ENCODE assay signal across 29 mouse cellular contexts in the genomic region with DNA sequence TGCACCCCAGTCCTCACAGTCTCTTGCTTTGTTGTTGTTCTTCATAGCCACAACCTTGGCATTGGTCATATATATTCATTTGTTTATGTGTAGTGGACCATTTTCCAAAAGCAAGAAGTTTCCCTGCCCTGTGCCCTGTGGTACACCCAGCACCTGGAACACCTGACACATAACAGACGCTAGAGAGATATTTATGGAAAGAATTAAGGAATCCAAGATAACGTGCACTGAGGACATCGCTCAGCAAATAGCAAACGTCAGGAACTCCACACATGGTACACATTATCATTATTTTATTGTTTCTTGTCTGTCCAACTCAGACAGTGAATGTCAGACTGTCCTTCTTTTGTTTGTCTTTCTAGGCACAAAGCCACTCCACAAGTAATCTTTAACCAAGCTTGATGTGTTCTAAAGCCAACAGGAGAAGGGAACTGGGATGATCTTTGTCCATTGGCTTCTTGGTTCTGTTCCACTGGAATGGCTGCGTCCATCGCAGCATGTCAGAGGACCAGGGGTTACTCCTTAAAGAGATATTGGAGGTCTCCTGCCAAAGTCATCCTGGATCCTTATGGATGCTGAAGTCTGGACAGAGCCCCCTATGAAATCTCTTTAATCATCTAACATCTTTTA.
DNase-seq lines count a peak whose midpoint lies in the region; ATAC-seq and TF ChIP-seq lines count a peak whose summit lies in the region.
"Had no signal": no experiment of that assay in that cellular context is flagged by ENCODE, and none has a peak within 500 bp of the region (broad histone marks: within the 10 kb centered on the region; RNA-seq: fewer than 3 reads in every experiment).

No protein-coding gene starts in this region.

- 60% methylated on average over 6 of the region's 6 CpGs for WGBS in kidney, adult 2 months
- WGBS in intestine, embryonic 15.5 days: 51% methylated on average over 6 of the region's 6 CpGs
- 60% methylated on average over 6 of the region's 6 CpGs for WGBS in intestine, embryonic 16.5 days
- WGBS in limb, embryonic 11.5 days: 86% methylated on average over 6 of the region's 6 CpGs
- 88% methylated on average over 6 of the region's 6 CpGs for WGBS in forebrain, embryonic 14.5 days

- no peak overlapping the region for H3K4me3 ChIP-seq in kidney, adult 2 months (ENCODE audit: insufficient read depth, low read depth, low read length)
- no peak overlapping the region for H3K4me3 ChIP-seq in intestine, embryonic 15.5 days (replicated peaks)
- H3K4me3 ChIP-seq in intestine, embryonic 16.5 days (ENCODE audit: low read length): no peak overlapping the region
- H3K4me3 ChIP-seq in limb, embryonic 11.5 days (ENCODE audit: low read depth, low read length): no peak overlapping the region
- H3K4me3 ChIP-seq in forebrain, embryonic 14.5 days (ENCODE audit: low read depth, low read length): no peak overlapping the region
- H3K4me3 ChIP-seq: forebrain, embryonic 15.5 days; gastrocnemius, adult 2 months; heart, embryonic 12.5 days; left cerebral cortex, adult 2 months; neural tube, embryonic 15.5 days had no signal

- no peaks in the 10 kb centered on the region for H3K27me3 ChIP-seq in kidney, adult 2 months (replicated peaks; ENCODE audit: control insufficient read depth, insufficient read depth, low read length)
- no peaks in the 10 kb centered on the region for H3K27me3 ChIP-seq in intestine, embryonic 15.5 days (replicated peaks)
- no peaks in the 10 kb centered on the region for H3K27me3 ChIP-seq in intestine, embryonic 16.5 days (replicated peaks; ENCODE audit: control insufficient read depth, insufficient read depth, low read length)
- no peaks in the 10 kb centered on the region for H3K27me3 ChIP-seq in limb, embryonic 11.5 days (ENCODE audit: control insufficient read depth, insufficient read depth, low read length)
- H3K27me3 ChIP-seq in forebrain, embryonic 14.5 days (replicated peaks; ENCODE audit: control insufficient read depth, insufficient read depth, low read length): no peaks in the 10 kb centered on the region
- H3K27me3 ChIP-seq: forebrain, embryonic 15.5 days; heart, embryonic 12.5 days; neural tube, embryonic 15.5 days had no signal

- no peak for TF ChIP-seq POLR2A in kidney, adult 2 months (IDR thresholded peaks at IDR 0.05; ENCODE audit: low read depth, low read length)

- H3K4me1 ChIP-seq in kidney, adult 2 months (ENCODE audit: control insufficient read depth, insufficient read depth, low read length): peaks cover 17% of the 10 kb centered on the region; the same call in 1 of the 2 replicates
- no peaks in the 10 kb centered on the region for H3K4me1 ChIP-seq in intestine, embryonic 15.5 days (replicated peaks)
- no peaks in the 10 kb centered on the region; the same call in none of the 2 replicates for H3K4me1 ChIP-seq in intestine, embryonic 16.5 days (ENCODE audit: control insufficient read depth, insufficient read depth, low read length)
- H3K4me1 ChIP-seq in limb, embryonic 11.5 days (ENCODE audit: control insufficient read depth, insufficient read depth, low read length): no peaks in the 10 kb centered on the region
- no peaks in the 10 kb centered on the region for H3K4me1 ChIP-seq in forebrain, embryonic 14.5 days (ENCODE audit: control insufficient read depth, insufficient read depth, low read length)
- H3K4me1 ChIP-seq: forebrain, embryonic 15.5 days; heart, embryonic 12.5 days; neural tube, embryonic 15.5 days had no signal

- H3K9me3 ChIP-seq in intestine, embryonic 15.5 days: no peaks in the 10 kb centered on the region
- no peaks in the 10 kb centered on the region for H3K9me3 ChIP-seq in intestine, embryonic 16.5 days (ENCODE audit: control insufficient read depth, low read length)
- H3K9me3 ChIP-seq in limb, embryonic 11.5 days (ENCODE audit: control insufficient read depth, low read length): no peaks in the 10 kb centered on the region
- H3K9me3 ChIP-seq in forebrain, embryonic 14.5 days (replicated peaks; ENCODE audit: control insufficient read depth, low read length): no peaks in the 10 kb centered on the region
- H3K9me3 ChIP-seq: forebrain, embryonic 15.5 days; heart, embryonic 12.5 days; neural tube, embryonic 15.5 days had no signal

- no peak overlapping the region for H3K9ac ChIP-seq in intestine, embryonic 15.5 days
- no peak overlapping the region for H3K9ac ChIP-seq in intestine, embryonic 16.5 days (ENCODE audit: low read depth, low read length)
- H3K9ac ChIP-seq in limb, embryonic 11.5 days (ENCODE audit: low read length): no peak overlapping the region
- H3K9ac ChIP-seq in forebrain, embryonic 14.5 days (ENCODE audit: low read length): no peak overlapping the region
- H3K9ac ChIP-seq: forebrain, embryonic 15.5 days; heart, embryonic 12.5 days; hindbrain, embryonic 14.5 days; liver, embryonic 14.5 days; neural tube, embryonic 15.5 days had no signal

- H3K4me2 ChIP-seq in intestine, embryonic 15.5 days (replicated peaks): no peak overlapping the region
- H3K4me2 ChIP-seq in intestine, embryonic 16.5 days (ENCODE audit: low read depth, low read length): no peak overlapping the region
- no peak overlapping the region for H3K4me2 ChIP-seq in limb, embryonic 11.5 days (ENCODE audit: low read depth, severe bottlenecking)
- H3K4me2 ChIP-seq in forebrain, embryonic 14.5 days (ENCODE audit: low read length): no peak overlapping the region
- H3K4me2 ChIP-seq: forebrain, embryonic 15.5 days; heart, embryonic 12.5 days; hindbrain, embryonic 14.5 days; neural tube, embryonic 15.5 days had no signal

- DNase-seq in kidney, adult 2 months: peak; percentile 90
- DNase-seq in kidney, postnatal 10 days: no peak
- peak; percentile 6 for DNase-seq in limb, embryonic 11.5 days (ENCODE audit: low spot score)
- DNase-seq in layer of hippocampus, adult 9-10 months (ENCODE audit: low spot score): no peak
- DNase-seq in forebrain, embryonic 14.5 days (ENCODE audit: low spot score): no peak
- DNase-seq: adrenal gland, adult 8-10 months; B cell, adult 2 months; cerebellum, adult 8-10 months; cerebellum, postnatal 25 days; gastrocnemius, adult 2 months; gastrocnemius, postnatal 36 days; heart, adult 18-20 months; heart, postnatal 10 days; lung, adult 2 months; lung, postnatal 10 days; midbrain, embryonic 14.5 days; retina, postnatal 1 day; right cerebral cortex, postnatal 14 days; thymus, adult 2 months; thymus, postnatal 36 days had no signal

- peak; percentile 54; the same call in 1 of the 2 replicates for ATAC-seq in intestine, embryonic 15.5 days
- peak; percentile 71 for ATAC-seq in intestine, embryonic 16.5 days
- ATAC-seq in limb, embryonic 11.5 days (ENCODE audit: insufficient number of reproducible peaks, low FRiP score, low TSS enrichment, low read depth): no peak
- ATAC-seq in forebrain, embryonic 14.5 days: no peak
- ATAC-seq: forebrain, embryonic 15.5 days had no signal

- no peak for TF ChIP-seq CTCF in kidney, adult 2 months (conservative IDR thresholded peaks at IDR 0.05; ENCODE audit: insufficient read depth, insufficient read length, low read depth, low read length)

- H3K36me3 ChIP-seq in kidney, adult 2 months (ENCODE audit: control insufficient read depth, insufficient read depth, low read length): no peaks in the 10 kb centered on the region
- H3K36me3 ChIP-seq in intestine, embryonic 15.5 days: no peaks in the 10 kb centered on the region
- no peaks in the 10 kb centered on the region for H3K36me3 ChIP-seq in intestine, embryonic 16.5 days (ENCODE audit: control insufficient read depth, insufficient read depth, low read length)
- H3K36me3 ChIP-seq in limb, embryonic 11.5 days (ENCODE audit: control insufficient read depth, insufficient read depth, low read length): no peaks in the 10 kb centered on the region
- H3K36me3 ChIP-seq in forebrain, embryonic 14.5 days (ENCODE audit: control insufficient read depth, insufficient read depth, low read length): no peaks in the 10 kb centered on the region
- H3K36me3 ChIP-seq: forebrain, embryonic 15.5 days; heart, embryonic 12.5 days; neural tube, embryonic 15.5 days had no signal

- peak overlapping the region; percentile 88 for H3K27ac ChIP-seq in kidney, adult 2 months (ENCODE audit: insufficient read depth, low read depth, low read length)
- H3K27ac ChIP-seq in intestine, embryonic 15.5 days: no peak overlapping the region
- H3K27ac ChIP-seq in intestine, embryonic 16.5 days (ENCODE audit: low read length): no peak overlapping the region
- no peak overlapping the region for H3K27ac ChIP-seq in limb, embryonic 11.5 days (replicated peaks; ENCODE audit: low read depth, low read length)
- no peak overlapping the region for H3K27ac ChIP-seq in forebrain, embryonic 14.5 days (ENCODE audit: low read depth, low read length)
- H3K27ac ChIP-seq: forebrain, embryonic 15.5 days; gastrocnemius, adult 2 months; hindbrain, embryonic 14.5 days; left cerebral cortex, adult 2 months; liver, embryonic 14.5 days; macrophage; neural tube, embryonic 15.5 days had no signal

Comparison
In these comparisons a context has a peak if more than half of its experiments do, and no peak if none do; other contexts are left out.
1. DNase-seq: peak in kidney, adult 2 months (single experiment) and limb, embryonic 11.5 days (single experiment); none in kidney, postnatal 10 days (single experiment), layer of hippocampus, adult 9-10 months (single experiment) and forebrain, embryonic 14.5 days (single experiment).
2. ATAC-seq: peak in intestine, embryonic 15.5 days (single experiment) and intestine, embryonic 16.5 days (single experiment); none in limb, embryonic 11.5 days (single experiment) and forebrain, embryonic 14.5 days (single experiment).